14 mouse cellular contexts compared by ENCODE assay signal in the genomic region with DNA sequence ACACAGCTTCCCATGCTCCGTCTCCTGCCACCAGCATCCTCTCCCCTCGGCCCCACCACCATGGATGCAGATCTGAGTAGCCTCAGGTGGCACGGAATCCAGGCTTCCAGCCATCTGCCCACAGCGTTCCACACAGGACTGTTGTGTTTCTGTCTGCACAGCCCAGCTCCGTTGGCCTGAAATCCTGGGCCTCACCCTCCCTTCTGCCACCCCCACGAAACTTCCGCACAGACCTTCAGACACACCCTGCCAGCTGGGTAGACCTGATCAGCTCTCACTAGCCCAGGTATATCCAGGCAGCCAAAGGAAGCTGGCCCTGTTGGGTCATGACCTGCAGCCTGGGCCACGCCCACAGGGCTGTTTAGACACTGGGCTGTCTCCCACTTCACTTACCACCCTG.
DNase-seq lines count a peak whose midpoint lies in the region; ATAC-seq and TF ChIP-seq lines count a peak whose summit lies in the region.
"Had no signal": no experiment of that assay in that cellular context is flagged by ENCODE, and none has a peak within 500 bp of the region (broad histone marks: within the 10 kb centered on the region; RNA-seq: fewer than 3 reads in every experiment).

No protein-coding gene starts in this region.

- ATAC-seq in hindbrain, embryonic 13.5 days (ENCODE audit: low FRiP score): no peak
- ATAC-seq in hindbrain, embryonic 16.5 days: no peak
- peak; percentile 70 for ATAC-seq in intestine, postnatal 0 days
- ATAC-seq in liver, postnatal 0 days: no peak
- ATAC-seq: forebrain, embryonic 13.5 days had no signal

- H3K4me2 ChIP-seq in hindbrain, embryonic 13.5 days: no peak overlapping the region
- no peak overlapping the region for H3K4me2 ChIP-seq in hindbrain, embryonic 16.5 days (ENCODE audit: low read length)
- H3K4me2 ChIP-seq in intestine, postnatal 0 days (replicated peaks; ENCODE audit: low read depth): no peak overlapping the region
- no peak overlapping the region for H3K4me2 ChIP-seq in liver, postnatal 0 days (ENCODE audit: low read depth, low read length)
- H3K4me2 ChIP-seq: forebrain, embryonic 13.5 days; hindbrain, embryonic 12.5 days; liver, embryonic 11.5 days; midbrain, embryonic 11.5 days had no signal

- H3K4me1 ChIP-seq in hindbrain, embryonic 13.5 days (replicated peaks): peaks cover 29% of the 10 kb centered on the region
- no peaks in the 10 kb centered on the region; the same call in 1 of the 2 replicates for H3K4me1 ChIP-seq in hindbrain, embryonic 16.5 days (ENCODE audit: control insufficient read depth, insufficient read depth, low read depth, low read length)
- no peaks in the 10 kb centered on the region for H3K4me1 ChIP-seq in intestine, postnatal 0 days (replicated peaks; ENCODE audit: control insufficient read depth, insufficient read depth, low read length)
- H3K4me1 ChIP-seq in liver, postnatal 0 days (ENCODE audit: insufficient read depth): no peaks in the 10 kb centered on the region
- H3K4me1 ChIP-seq: forebrain, embryonic 13.5 days had no signal

- H3K4me3 ChIP-seq in hindbrain, embryonic 13.5 days: no peak overlapping the region
- no peak overlapping the region for H3K4me3 ChIP-seq in hindbrain, embryonic 16.5 days (ENCODE audit: low read length)
- no peak overlapping the region for H3K4me3 ChIP-seq in intestine, postnatal 0 days (ENCODE audit: low read depth, low read length)
- no peak overlapping the region for H3K4me3 ChIP-seq in liver, postnatal 0 days (ENCODE audit: low read depth, low read length)
- H3K4me3 ChIP-seq: forebrain, embryonic 13.5 days; hindbrain, embryonic 12.5 days had no signal

- H3K9ac ChIP-seq in hindbrain, embryonic 13.5 days: no peak overlapping the region
- H3K9ac ChIP-seq in hindbrain, embryonic 16.5 days (ENCODE audit: low read depth, low read length): no peak overlapping the region
- no peak overlapping the region for H3K9ac ChIP-seq in intestine, postnatal 0 days (ENCODE audit: low read depth, low read length)
- H3K9ac ChIP-seq in liver, postnatal 0 days (replicated peaks): no peak overlapping the region
- H3K9ac ChIP-seq: forebrain, embryonic 13.5 days; hindbrain, embryonic 12.5 days had no signal

- H3K9me3 ChIP-seq in hindbrain, embryonic 13.5 days: no peaks in the 10 kb centered on the region
- no peaks in the 10 kb centered on the region for H3K9me3 ChIP-seq in hindbrain, embryonic 16.5 days (ENCODE audit: control insufficient read depth, low read length)
- H3K9me3 ChIP-seq in intestine, postnatal 0 days (ENCODE audit: control insufficient read depth): no peaks in the 10 kb centered on the region
- H3K9me3 ChIP-seq in liver, postnatal 0 days (ENCODE audit: low read length): no peaks in the 10 kb centered on the region
- H3K9me3 ChIP-seq: forebrain, embryonic 13.5 days; hindbrain, embryonic 12.5 days had no signal

- TF ChIP-seq CTCF in intestine, postnatal 0 days (IDR thresholded peaks at IDR 0.05; ENCODE audit: low read depth): no peak
- no peak for TF ChIP-seq CTCF in liver, postnatal 0 days (IDR thresholded peaks at IDR 0.05; ENCODE audit: low read depth)

- peaks cover 14% of the 10 kb centered on the region for H3K36me3 ChIP-seq in hindbrain, embryonic 13.5 days
- no peaks in the 10 kb centered on the region; the same call in 1 of the 2 replicates for H3K36me3 ChIP-seq in hindbrain, embryonic 16.5 days (ENCODE audit: control insufficient read depth, insufficient read depth, low read length)
- H3K36me3 ChIP-seq in intestine, postnatal 0 days (ENCODE audit: control insufficient read depth, insufficient read depth): no peaks in the 10 kb centered on the region
- no peaks in the 10 kb centered on the region for H3K36me3 ChIP-seq in liver, postnatal 0 days (replicated peaks; ENCODE audit: insufficient read depth, low read length)
- H3K36me3 ChIP-seq: hindbrain, embryonic 12.5 days had no signal

- H3K27ac ChIP-seq in hindbrain, embryonic 13.5 days: peak overlapping the region; percentile 13; the same call in 1 of the 2 replicates
- H3K27ac ChIP-seq in hindbrain, embryonic 16.5 days (ENCODE audit: low read depth, low read length): no peak overlapping the region
- peak overlapping the region; percentile 11; the same call in 1 of the 2 replicates for H3K27ac ChIP-seq in intestine, postnatal 0 days (ENCODE audit: low read depth, low read length)
- H3K27ac ChIP-seq in liver, postnatal 0 days (ENCODE audit: low read depth): no peak overlapping the region
- H3K27ac ChIP-seq: forebrain, embryonic 13.5 days; hindbrain, embryonic 12.5 days had no signal

- no peaks in the 10 kb centered on the region for H3K27me3 ChIP-seq in hindbrain, embryonic 13.5 days
- H3K27me3 ChIP-seq in hindbrain, embryonic 16.5 days (replicated peaks; ENCODE audit: control insufficient read depth, insufficient read depth, low read length): no peaks in the 10 kb centered on the region
- no peaks in the 10 kb centered on the region for H3K27me3 ChIP-seq in intestine, postnatal 0 days (replicated peaks; ENCODE audit: control insufficient read depth, insufficient read depth, low read length)
- H3K27me3 ChIP-seq in liver, postnatal 0 days (ENCODE audit: insufficient read depth, low read length): peaks cover 10% of the 10 kb centered on the region; the same call in 1 of the 2 replicates
- H3K27me3 ChIP-seq: forebrain, embryonic 13.5 days; hindbrain, embryonic 12.5 days had no signal

- peak; percentile 69 for DNase-seq in brain, adult 2 months (ENCODE audit: low read depth, low spot score)
- peak; percentile 72 for DNase-seq in cerebellum, adult 9-11 months
- no peak for DNase-seq in liver, postnatal 0 days
- DNase-seq in adrenal gland, adult 2 months: no peak
- DNase-seq: heart, adult 11 months; kidney, adult 8-10 months; left cerebral cortex, postnatal 4 days had no signal

- WGBS in hindbrain, embryonic 13.5 days: 90% methylated on average over 8 of the region's 8 CpGs
- 84% methylated on average over 8 of the region's 8 CpGs for WGBS in hindbrain, embryonic 16.5 days
- 49% methylated on average over 8 of the region's 8 CpGs for WGBS in intestine, postnatal 0 days
- 61% methylated on average over 8 of the region's 8 CpGs for WGBS in liver, postnatal 0 days (ENCODE audit: insufficient replicate concordance)

- TF ChIP-seq EP300 in liver, postnatal 0 days (IDR thresholded peaks at IDR 0.05; ENCODE audit: low read depth): no peak

Comparison
In these comparisons a context has a peak if more than half of its experiments do, and no peak if none do; other contexts are left out.
1. H3K27ac ChIP-seq: peak in hindbrain, embryonic 13.5 days (single experiment) and intestine, postnatal 0 days (single experiment); none in hindbrain, embryonic 16.5 days (single experiment) and liver, postnatal 0 days (single experiment).
2. DNase-seq: peak in brain, adult 2 months (single experiment) and cerebellum, adult 9-11 months (single experiment); none in liver, postnatal 0 days (single experiment) and adrenal gland, adult 2 months (single experiment).